Mouse (Mus musculus): ENCODE results near the gene Bahcc1. TPM values are rescaled to one million over a fixed set of nuclear protein-coding genes. Genes with fewer than 3 reads are reported as not detected.

The Bahcc1 gene
- total RNA-seq, 4 experiments from 2014 or later, result 3.6 to 5.8 (median 4.7) TPM

DNA sequence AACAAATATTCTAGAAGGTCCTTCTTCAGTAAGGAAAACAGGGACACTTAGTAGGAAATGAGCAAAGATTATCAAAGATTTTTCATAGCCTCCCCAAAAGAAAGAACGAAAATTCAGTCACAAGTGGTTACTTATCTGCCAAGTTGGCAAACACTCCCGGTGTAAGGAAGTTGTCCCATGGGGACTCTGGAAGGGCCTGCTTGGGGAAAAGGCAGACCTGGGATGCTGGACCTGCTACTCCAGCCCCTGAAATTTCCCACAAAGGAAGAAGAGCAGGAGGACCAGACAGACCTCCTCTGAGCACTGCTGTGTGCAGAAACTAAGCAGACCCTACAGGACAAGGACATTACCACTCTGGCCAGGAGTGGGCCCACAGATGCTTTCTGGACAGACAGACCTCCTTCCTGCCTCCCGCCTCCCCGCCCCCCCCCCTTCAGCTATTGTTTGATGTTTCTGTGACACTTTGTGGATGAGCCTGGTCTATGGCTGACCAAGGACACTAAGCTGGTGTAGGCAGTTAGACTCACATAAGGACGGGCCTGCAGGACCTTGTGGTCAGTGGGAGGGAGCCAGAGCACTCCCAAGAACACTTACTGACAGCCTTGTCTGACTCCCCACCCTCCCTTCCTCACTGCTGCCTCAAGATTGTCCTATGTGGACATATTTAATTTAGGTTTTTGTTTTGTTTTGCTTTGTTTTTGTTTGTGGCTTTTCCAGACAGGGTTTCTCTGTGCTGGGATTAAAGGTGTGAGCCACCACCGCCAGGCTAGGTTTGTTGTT, 81.3 kb downstream of the Bahcc1 start:
- DNase-seq (ENCODE audit: low spot score in 2 of 2), result peak in 1 of 2 experiments; percentile 2

DNA sequence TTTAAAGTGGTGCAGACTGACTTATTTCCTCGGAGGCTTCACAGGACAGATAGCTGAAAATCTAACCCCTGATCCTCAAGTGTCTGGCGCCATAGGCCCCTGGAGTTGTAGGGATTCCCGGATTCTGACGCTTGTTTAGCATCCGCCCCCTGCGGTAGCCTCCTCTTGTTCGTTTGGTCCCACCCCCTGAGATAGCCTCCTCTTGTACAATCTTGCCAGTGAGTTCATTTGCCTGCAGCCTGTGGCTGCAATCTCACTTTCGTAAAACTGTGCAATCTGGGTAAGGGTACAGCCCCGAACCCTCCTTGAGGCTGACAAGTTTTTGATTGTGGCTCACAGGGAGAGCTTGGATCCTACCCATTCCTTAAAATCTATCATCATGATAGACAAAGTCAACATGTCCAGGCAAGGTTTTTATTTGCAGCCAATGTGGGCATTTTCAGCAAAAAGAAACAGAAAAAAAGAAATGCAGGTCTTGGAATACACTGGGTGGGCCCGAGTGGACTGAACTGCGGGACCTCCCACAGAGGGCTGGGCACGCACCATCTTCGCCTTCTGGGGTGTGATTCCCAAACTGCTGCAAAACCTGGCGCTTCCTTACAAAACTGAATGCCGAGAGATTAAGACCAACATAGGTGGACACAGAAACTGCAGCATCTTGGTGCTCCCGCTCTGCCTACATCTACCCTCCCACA, 82.1 kb downstream of the Bahcc1 start:
- peak in 1 of 2 experiments; percentile 1 for DNase-seq (ENCODE audit: low spot score in 2 of 2)

DNA sequence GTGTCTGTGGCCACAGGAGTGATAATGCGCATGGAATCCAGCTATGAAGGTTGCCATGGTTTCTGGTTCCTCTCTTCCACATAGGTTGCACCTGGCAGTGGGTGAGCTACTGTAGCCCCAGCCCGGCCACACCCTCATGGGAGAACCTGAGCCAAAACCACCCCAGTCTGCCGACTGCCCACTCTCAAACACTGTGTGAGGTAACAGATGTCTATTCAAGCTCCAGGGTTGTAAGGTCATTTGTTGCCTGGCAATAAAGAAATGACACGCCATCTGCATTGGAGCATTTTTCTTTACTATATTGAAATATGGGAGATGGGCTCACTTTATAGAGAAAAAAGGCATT, 82.6 kb downstream of the Bahcc1 start:
- DNase-seq (ENCODE audit: low spot score in 2 of 2), result peak in 1 of 2 experiments; percentile 7

DNA sequence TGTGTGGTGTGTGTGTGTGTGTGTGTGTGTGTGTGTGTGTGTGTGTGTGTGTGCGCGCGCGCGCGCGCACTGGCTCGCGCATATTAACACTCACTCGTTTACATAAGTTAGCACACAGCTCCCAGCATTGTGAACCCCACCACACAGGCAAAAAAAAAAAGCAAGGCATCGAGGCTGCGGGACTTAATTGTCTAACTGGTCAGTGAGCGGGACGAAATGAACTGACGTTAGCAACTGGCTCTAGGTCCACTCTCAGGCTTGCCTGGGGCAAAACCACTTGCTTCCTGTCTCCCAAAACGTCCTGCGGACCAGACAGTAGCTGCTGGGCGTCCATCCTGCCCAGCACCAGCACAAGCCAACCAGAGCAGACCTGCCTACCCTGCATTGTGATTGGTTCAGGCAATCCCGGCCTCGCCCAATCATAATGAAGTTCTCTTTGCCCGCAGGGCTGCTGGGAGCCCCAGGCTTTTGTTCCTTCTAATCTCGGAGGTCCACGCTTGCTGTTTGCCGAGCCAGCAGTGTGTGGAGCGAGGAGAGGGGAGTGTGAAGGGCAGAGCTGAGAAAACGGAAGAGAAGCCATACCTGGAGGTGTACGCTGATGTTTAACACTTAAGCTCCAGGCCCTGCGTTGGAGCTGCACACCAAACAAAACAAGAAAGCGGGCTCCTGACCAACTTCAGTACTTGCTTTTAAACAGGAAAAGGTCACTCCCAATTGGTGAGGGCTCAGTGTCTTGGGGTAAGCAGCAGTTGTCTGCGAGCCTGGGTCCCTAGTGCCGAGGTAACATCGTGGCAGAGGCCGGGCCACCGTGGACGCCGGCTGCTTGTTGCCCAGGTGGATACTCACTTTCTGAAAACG, 83.3 kb downstream of the Bahcc1 start:
- DNase-seq (ENCODE audit: low spot score in 2 of 2), result peak; percentile 81 to 86

DNA sequence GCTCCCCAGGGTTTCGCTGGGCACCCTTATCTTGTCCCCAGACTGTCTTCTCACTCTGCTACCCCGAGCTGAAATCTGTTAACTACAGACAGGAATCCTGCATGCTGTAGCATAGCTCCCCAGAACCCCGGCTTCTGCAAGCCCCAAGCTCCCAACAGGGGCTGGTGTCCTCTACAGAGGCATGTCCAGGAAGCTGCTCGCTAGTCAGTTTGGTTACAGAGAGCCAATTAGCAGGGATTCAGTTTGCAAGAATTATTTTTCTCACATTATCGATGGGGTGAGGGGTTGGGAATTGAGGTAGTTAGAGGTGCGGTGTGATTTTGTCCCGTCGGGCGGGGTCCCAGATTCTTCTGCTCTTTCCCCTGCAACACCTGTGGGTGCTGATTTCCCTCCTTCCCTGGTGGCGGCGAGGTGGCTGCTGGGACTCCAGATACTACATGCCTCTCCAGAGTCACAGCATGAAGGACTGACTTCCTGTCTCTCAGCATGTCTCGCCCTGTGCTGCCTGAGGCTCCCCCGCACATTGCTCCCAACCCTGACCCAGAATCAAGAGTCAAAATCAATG, 84.0 kb downstream of the Bahcc1 start:
- DNase-seq (ENCODE audit: low spot score in 2 of 2), result no peak

DNA sequence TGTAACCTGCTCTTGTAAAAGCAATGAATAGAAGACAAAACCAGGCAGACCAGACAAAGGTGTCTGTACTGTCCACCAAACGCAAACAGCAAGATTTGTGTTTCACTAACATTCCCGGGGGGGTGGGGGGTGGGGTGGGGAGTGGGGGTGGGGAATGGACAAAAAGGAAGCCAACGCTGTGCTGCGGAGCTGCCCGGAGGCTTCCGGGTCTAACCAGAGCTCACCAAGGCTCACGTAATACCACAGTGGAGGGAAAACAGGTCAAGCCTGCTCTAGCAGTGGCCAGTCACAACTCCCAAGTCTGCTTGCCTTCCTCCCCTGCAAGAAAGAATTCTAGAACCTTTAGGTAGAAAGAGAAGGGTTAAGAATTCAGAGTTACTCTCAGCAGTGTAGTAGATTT, 84.7 kb downstream of the Bahcc1 start:
- DNase-seq (ENCODE audit: low spot score in 2 of 2), result no peak

DNA sequence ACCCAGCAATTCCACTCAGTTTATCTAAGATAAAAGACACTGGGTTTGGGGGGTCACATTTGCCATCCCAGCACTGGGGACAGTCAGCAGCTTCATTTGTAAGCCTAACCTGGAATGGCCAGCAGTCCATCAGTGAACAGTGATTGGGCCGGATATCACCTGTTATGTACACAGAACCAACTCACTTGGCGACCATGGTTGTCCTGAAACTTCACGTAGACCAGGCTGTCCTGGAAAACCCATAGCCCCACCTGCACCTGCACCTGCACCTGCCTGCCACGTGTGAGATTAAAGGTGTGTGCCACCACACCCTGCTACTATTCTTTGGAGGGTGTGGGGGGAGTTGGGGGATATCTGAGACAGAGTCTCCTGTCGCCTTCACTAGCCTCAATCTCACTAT, 86.6 kb downstream of the Bahcc1 start:
- DNase-seq (ENCODE audit: low spot score in 2 of 2), result no peak

DNA sequence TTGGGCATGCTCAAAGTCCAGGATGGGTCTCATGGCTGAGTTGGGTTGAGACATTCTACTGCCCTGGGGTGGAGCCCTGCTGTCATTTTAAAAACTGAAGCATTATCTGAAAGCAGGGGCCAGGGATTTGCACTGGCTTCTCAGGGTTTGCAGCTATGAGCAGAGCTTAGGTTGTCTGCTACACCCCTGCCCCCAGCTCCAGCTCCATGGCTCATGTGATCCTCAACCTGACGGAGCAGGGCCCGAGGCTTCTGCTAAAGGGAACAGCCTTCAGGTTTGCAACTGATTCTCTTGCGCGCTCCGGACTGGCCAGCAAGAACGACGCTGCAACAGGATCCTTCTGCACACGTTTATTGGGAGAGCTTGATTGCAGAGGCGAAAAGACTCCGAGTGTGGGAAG, 87.4 kb downstream of the Bahcc1 start:
- DNase-seq (ENCODE audit: low spot score in 2 of 2), result no peak

DNA sequence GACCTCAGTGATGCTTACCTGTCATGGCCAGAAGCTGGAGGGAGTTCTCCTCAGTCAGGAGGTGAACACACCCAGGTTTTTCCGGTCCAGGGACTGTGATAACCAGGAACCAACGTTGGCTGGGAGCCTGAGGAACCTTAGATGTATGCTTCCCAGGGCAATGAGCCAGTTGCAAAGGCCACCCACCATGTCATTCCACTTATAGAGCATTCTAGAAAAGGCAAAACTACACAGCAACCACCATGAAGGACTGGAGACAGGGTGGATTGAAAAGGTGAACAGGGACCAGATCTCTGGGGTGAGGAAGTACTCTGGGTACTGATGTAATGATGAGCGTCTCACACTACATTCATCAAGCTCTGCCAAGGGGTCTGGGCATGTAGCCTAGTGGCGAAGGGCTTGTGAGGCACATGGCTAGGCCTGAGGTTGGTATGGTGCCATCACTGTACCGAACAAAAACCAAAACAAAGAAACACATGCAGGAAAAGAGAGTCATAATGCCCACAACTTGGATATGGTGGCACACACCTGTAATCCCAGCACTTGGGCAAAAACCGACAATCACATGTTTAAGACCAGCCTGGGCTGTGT, 102.8 kb downstream of the Bahcc1 start:
- DNase-seq (ENCODE audit: low spot score in 2 of 2), result no peak

DNA sequence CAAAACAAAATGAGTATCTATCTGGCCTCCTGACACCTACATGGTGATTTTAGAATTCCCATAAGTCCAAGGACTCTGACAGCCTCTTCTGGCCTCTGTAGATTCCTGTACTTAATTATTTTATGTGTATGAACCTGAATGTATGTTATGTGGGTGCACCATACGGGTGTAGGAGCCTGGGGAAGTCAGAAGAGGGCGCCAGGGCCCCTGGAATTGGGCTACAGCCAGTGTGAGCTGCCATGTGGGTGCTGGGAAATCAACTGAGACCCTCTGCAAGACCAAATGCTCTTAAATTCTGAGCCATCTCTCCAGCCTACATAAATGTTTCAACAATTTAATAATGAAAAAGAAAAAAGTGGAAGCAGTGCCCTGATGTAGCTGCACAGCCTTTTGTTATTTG, 104.7 kb downstream of the Bahcc1 start:
- DNase-seq (ENCODE audit: low spot score in 2 of 2), result no peak

DNA sequence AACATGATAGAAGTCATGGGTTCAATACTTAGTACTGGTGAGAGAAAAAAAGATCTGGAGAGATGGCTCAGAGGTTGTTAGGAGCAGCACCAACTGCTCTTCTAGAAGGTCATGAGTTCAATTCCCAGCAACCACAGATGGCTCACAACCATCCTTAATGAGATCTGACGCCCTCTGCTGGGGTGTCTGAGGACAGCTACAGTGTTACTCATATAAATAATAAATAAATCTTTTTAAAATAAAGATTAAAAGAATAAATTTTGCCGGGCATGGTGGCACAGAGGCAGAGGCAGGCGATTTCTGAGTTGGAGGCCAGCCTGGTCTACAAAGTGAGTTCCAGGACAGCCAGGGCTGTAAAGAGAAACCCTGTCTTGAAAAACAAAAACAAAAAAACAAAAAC, 106.0 kb downstream of the Bahcc1 start:
- no peak for DNase-seq (ENCODE audit: low spot score in 2 of 2)

DNA sequence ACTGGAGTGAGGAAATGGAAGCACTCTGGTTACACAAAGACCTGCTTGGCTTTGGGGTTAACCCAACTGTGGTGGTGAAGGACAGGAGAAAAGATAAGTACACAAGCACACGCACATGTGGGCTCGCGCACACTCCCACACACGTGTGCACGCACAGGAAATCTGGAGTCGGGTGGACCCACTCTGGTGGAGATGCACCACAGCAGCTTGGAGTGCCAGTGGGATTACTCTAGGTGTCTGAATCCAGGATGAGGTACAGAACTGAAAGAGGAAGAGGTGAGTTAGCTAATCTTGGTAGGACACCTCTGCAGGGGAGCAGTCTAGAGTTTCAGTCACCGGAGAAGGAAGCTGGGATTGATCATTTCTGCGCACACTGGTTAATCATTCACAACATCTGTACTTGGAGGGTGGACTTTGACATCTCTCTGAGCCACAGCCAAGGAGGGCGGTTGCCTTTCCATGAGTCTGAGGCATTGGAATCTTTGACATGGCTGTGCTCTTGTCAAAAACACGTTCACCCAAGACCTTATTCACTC, 107.3 kb downstream of the Bahcc1 start:
- DNase-seq (ENCODE audit: low spot score in 2 of 2), result no peak

DNA sequence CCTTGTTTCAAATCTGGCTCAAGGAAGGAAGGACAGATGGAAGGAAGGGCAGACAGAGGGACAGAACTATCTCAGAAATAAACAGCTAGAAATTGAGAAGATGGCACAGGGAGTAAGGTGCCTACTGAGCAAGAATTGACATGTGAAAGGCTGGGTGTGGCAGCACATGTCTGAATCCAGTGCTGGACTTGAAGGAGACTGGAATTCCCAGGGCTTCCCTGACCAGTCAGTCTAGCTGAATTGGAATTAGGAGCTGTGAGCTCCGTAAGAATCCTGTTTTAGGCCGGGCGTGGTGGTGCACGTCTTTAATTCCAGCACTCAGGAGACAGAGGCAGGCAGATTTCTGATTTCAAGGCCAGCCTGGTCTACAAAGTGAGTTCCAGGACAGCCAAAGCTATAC, 108.9 kb downstream of the Bahcc1 start:
- DNase-seq (ENCODE audit: low spot score in 2 of 2), result no peak

Small RNA genes lying within 50 kb of the gene (microRNA-seq; reads per million reads assigned to microRNA genes)
- not detected for gene Gm47297

Other genes starting within 250 kb of the Bahcc1 start
- 1 to 10 TPM; 2.3 to 5.0 (median 3.1) TPM for gene Aatk, start 185.8 kb upstream of the Bahcc1 start, total RNA-seq (2022)
- 1 to 10 TPM; 5.0 to 9.2 (median 7.5) TPM for gene Cep131, start 146.1 kb upstream of the Bahcc1 start, total RNA-seq (2022)
- gene Tepsin, start 134.2 kb upstream of the Bahcc1 start, total RNA-seq (2022), result 1 to 10 TPM; 4.9 to 5.8 (median 5.4) TPM
- 10 to 100 TPM; 34.0 to 46.3 (median 41.0) TPM for gene Ndufaf8, start 134.0 kb upstream of the Bahcc1 start, total RNA-seq (2022)
- gene Slc38a10, start 81.6 kb upstream of the Bahcc1 start, total RNA-seq (2022), result 10 to 100 TPM; 36.3 to 53.3 (median 39.2) TPM
- gene Actg1, start 115.6 kb downstream of the Bahcc1 start, total RNA-seq (2022), result 100 to 1,000 TPM; 131 to 185 (median 162) TPM
- gene Fscn2, start 128.6 kb downstream of the Bahcc1 start, total RNA-seq (2022), result under 1 TPM in 3 of 4 experiments, not detected in 1; 0.21 to 0.54 (median 0.29) TPM
- gene Faap100, start 145.8 kb downstream of the Bahcc1 start, total RNA-seq (2022), result 10 to 100 TPM; 11.5 to 13.5 (median 13.3) TPM
- gene Nploc4, start 204.8 kb downstream of the Bahcc1 start, total RNA-seq (2022), result 10 to 100 TPM; 87.7 to 97.5 (median 90.6) TPM
- gene Tspan10, start 209.7 kb downstream of the Bahcc1 start, total RNA-seq (2022), result 1 to 10 TPM in 1 of 4 experiments, not detected in 3; 1.2 TPM
- gene Pde6g, start 220.6 kb downstream of the Bahcc1 start, total RNA-seq (2022), result 1 to 10 TPM in 2 of 4 experiments, under 1 TPM in 2; 0.70 to 1.0 (median 0.94) TPM
- gene Oxld1, start 225.1 kb downstream of the Bahcc1 start, total RNA-seq (2022), result 10 to 100 TPM; 20.4 to 26.4 (median 22.2) TPM
- gene Ccdc137, start 225.2 kb downstream of the Bahcc1 start, total RNA-seq (2022), result 1 to 10 TPM; 4.5 to 6.0 (median 5.1) TPM
- gene Arl16, start 234.7 kb downstream of the Bahcc1 start, total RNA-seq (2022), result 1 to 10 TPM; 4.7 to 7.5 (median 6.2) TPM